Mouse (Mus musculus): Measurements from ENCODE around the gene Igf2bp2.

DNA sequence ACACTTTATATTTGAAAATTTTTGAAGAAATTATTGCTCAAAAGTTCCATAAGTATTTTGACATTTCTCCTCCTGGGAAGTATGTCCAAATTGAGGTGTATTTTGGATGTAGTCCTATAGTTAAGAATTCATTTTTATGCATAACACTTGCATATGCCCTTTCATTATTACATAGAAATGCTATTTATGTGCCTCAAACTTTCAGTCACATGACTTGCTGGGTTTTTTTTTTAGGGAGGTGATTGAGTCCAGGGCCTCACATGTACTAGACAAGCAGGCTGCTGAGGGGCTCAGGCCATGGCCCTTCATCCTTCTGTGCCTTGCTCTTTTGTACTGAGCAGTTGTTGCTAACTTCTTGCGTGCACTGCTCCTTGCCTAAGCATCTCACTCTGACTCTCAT, 123.1 kb downstream of the Igf2bp2 start:
- TF ChIP-seq TCF12 (IDR thresholded peaks at IDR 0.05; ENCODE audit: insufficient read depth, poor library complexity, severe bottlenecking) (no peak), POLR2A (IDR thresholded peaks at IDR 0.05; ENCODE audit: insufficient read length, low read depth) (no peak), MAX (IDR thresholded peaks at IDR 0.05; ENCODE audit: low read depth) (no peak), TCF3 (IDR thresholded peaks at IDR 0.05; ENCODE audit: insufficient read length, low read depth) (no peak), USF1 (IDR thresholded peaks at IDR 0.05; ENCODE audit: low read depth) (no peak), SRF (IDR thresholded peaks at IDR 0.05; ENCODE audit: control insufficient read depth, insufficient read length, low read depth) (no peak), REST (IDR thresholded peaks at IDR 0.05; ENCODE audit: insufficient read depth, insufficient read length) (no peak), MYOD1 (IDR thresholded peaks at IDR 0.05; ENCODE audit: control insufficient read depth in 1 of 3, insufficient read length in 2 of 3, low read depth in 2 of 3) (no peak), CEBPB (IDR thresholded peaks at IDR 0.05; ENCODE audit: insufficient read depth, poor library complexity, severe bottlenecking) (no peak)
